Mouse (Mus musculus) olfactory bulb, adult 2 months (tissue): ENCODE data around the gene Hoxd3.

Experiments used
- CTCF ChIP-seq: fragments of 200-500 bp; IDR thresholded peaks from 2 replicates; pipeline ENCODE4 v1.5.1; 2012; ENCODE audit warnings: low read depth, mild to moderate bottlenecking, low read length, moderate library complexity; ENCODE audit not compliant: insufficient read depth
- POLR2A ChIP-seq: fragments of 200-500 bp; IDR thresholded peaks from 2 replicates; pipeline ENCODE4 v1.6.1; 2012; ENCODE audit warnings: mild to moderate bottlenecking, low read depth, low read length, moderate library complexity; ENCODE audit not compliant: insufficient read depth

DNA sequence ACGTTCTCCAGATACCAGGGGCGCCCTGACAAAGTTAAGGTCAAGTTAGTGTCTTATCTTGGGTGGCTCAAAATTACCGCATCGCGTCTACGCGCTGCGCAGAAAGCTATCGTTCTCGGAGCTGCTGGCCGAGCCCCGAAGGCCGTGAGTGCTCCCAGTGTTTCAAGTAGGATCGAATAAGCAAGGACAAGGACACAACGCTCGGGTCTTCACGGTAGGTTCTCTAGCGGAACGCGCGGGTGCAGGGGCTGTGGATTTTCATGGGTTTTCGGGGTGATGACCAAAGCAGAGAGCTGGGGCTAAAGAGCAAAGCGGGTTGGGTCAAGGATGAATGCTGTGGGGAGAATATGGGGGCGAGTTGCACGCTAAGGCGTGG, 32.1 kb upstream of the Hoxd3 start:
- TF ChIP-seq CTCF (no peak), POLR2A (no peak)
